Mouse (Mus musculus) ES-CJ7 (cell line): ENCODE data around the gene Abl1.
A peak's percentile ranks its signal among the peaks of the same experiment; 100 is the strongest.

Experiments used
- DNase-seq: peaks from one replicate; pipeline ENCODE4 v3.0.0; 2011; ENCODE audit warnings: low read depth, low spot score

Gene Abl1

DNA sequence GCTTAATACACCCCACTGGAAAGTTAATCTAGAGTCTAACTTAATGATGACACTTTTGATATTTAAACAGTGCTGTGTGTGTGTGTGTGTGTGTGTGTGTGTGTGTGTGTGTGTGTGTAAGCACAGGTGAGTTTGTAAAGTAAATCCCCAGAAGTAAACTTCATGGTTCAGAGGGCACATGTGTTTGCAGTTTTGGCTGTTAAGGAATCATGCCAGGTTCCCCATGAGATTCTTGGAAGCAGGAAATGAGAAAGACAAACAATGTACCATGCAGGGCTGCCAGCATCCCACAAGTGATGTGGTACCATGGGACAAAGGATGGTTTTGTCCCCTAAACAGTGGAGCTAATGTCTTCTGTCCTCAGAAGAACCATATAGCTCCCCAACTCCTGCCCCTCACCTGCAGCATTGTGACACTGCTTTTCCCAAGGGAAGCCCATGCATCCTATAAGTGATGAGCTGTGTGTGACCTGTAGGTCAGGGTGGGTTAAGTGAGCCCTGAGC lies 57.6 kb downstream of the Abl1 start:
- no peak for DNase-seq

DNA sequence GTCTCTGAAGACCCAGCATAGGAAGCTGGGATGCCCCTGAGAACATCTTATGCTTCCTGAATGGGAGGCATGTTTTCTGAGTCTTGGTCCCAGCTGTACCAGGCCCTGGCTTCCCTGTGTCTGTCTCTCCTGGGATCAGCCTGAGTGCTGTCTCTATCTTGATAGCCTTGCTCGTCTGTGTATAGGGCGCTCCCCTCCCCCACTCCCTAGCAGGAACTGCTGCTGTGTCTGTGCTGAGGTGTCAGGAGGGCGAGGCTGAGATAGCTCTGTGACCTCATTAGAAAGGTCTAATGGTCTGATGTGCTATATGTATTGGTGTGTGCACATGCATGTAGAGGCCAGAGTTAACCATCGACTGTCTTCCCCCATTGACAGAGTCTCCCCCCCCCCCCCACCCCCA lies 58.7 kb downstream of the Abl1 start:
- DNase-seq, result peak; percentile 66

DNA sequence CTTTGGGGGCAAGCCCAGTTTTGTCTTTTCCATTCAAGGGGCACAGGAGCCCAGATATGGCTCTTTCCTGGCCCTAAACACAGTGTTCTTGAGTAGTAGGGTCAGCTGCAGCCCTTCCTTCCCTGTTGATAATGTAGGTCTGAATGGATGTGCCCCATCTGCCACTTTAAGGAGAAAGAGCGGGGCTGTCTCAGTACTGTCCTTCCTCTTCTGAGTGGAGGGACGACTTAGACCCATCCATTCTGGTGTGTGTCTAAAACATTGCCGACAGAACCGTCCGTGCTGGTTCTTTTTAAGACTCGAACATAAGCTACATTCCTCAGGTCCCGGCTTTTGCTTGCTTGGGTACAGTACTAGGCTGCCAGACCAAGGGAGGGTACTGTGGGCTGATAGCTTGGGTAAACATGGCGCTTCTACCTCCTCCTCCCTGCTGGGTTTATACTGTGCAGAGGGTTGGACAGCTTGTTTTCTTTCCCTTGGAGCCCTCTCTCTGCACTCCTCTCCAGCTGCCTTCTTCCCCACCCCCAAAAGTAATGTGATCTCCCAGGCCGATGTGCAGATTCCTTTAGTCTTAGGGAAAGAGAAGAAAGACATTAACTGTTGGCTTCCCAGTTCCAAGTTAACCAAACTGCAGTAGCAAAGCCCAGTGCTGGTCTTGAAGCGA lies 61.0 kb downstream of the Abl1 start:
- peak; percentile 60 for DNase-seq

- DNase-seq, result no peak
These were observed 62.0 kb downstream of the Abl1 start for GRCm38 (mm10) chr2:31750133-31750532.

GRCm38 (mm10) chr2:31757472-31757871 lies 69.3 kb downstream of the Abl1 start:
- DNase-seq, result no peak

- peak; percentile 67 for DNase-seq
These were observed 70.8 kb downstream of the Abl1 start for GRCm38 (mm10) chr2:31758966-31759365.

- DNase-seq, result peak; percentile 85
These were observed 71.7 kb downstream of the Abl1 start for GRCm38 (mm10) chr2:31759751-31760460.

- no peak for DNase-seq
These were observed 72.3 kb downstream of the Abl1 start for GRCm38 (mm10) chr2:31760486-31760885.

DNA sequence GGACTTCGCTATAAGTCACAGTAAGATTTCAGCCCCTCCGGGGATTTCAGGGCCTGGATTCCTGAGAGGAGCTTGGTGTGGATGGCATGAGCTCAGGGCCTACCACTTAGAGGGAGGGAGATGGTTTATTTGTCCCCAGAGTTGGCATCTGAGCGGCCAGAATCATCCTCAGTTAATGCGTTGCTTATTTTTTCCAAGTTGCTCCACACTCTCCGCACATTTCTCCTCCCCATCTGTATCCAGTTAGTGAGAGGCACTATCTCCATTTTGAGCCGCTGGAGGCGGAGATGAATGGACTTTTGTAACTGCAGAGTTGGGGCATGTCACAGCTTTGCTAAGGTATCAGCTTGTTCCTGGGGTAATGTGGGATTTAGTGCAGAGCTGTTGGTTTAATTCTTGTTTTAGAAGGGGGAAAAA lies 72.9 kb downstream of the Abl1 start:
- no peak for DNase-seq

DNA sequence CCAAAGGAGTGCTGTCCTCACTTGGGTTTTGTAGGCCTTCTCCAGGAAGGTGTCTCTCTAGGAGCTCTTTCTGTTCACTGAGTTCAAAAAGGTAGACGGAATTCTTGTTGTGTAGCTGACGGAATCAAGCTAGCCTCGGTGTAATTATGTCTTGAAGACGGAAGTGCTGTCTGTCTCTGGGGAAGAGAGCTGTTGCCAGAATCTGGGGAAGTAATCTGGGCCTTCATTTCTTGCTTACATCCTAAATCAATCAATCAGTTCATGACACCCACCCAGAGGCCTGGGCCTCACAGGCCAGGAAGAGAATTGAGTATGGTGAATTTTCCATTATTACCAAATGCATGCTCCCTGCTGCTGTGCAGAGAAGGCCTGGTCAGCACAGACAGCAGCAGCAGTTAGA lies 73.4 kb downstream of the Abl1 start:
- DNase-seq, result no peak

DNA sequence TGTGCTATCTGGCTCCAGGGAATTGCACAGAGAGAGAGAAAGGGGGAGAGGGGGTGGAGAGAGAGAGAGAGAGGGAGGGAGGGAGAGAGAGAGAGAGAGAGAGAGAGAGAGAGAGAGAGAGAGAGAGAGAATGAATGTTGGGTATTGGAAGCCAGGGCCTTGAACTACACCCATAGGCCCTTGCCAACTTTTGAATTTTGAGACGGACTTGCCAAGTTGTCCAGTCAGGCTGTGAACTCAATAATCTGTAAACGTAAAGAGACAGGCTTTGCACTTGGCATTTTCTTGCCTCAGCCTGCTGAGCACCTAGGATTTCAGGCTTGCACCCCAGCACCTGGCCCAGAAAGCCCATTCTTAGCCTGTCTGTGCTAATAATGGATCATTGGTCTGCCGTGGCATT lies 74.0 kb downstream of the Abl1 start:
- DNase-seq, result no peak

- DNase-seq, result peak; percentile 95
These were observed 74.7 kb downstream of the Abl1 start for GRCm38 (mm10) chr2:31762853-31763252.

- no peak for DNase-seq
These were observed 75.1 kb downstream of the Abl1 start for GRCm38 (mm10) chr2:31763271-31763670.

GRCm38 (mm10) chr2:31767104-31767503 lies 78.9 kb downstream of the Abl1 start:
- no peak for DNase-seq

- no peak for DNase-seq
These were observed 79.6 kb downstream of the Abl1 start for GRCm38 (mm10) chr2:31767815-31768214.

DNA sequence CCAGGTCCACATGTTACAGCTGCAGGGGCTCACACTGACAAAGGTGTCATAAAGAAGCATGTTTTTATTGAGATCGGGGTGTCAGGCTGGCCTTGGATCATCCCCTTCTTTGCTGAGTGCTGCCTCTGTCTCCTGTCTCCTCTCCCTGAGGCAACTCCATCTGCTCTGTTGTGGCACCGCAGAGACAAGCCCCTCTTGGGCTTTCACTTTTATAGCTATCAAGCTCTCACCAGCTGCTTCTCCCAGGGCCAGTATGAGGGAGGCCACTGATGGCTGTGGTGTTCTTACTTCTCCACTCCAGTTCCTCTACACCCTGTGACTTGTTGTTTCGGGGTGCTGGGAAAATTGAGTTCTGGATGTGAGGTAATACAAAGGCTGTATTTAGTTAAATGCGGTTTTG lies 80.9 kb downstream of the Abl1 start:
- no peak for DNase-seq

GRCm38 (mm10) chr2:31769631-31770111 lies 81.5 kb downstream of the Abl1 start:
- no peak for DNase-seq

GRCm38 (mm10) chr2:31770781-31771441 lies 82.7 kb downstream of the Abl1 start:
- DNase-seq, result peak; percentile 51

- DNase-seq, result no peak
These were observed 88.3 kb downstream of the Abl1 start for GRCm38 (mm10) chr2:31776479-31776878.

DNA sequence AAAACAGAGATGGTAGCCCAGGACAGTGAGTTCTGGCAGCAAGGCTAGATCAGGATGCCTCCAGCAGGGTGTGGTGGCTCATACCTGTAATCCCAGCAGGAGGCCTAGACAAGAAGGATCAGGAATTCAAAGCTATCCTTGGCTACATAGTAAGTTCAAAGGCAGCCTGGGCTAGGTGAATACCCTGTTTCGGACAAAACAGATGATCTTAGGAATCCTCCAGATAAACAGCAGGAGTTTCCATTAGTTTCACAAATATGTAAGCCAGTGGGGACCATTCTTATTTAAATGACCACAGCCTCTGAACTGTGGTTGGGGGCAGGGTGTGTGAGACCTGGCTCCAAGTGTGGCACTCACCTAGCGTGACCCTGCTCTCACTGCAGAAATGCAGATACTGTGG lies 91.1 kb downstream of the Abl1 start:
- peak; percentile 90 for DNase-seq

- DNase-seq, result no peak
These were observed 94.9 kb downstream of the Abl1 start for GRCm38 (mm10) chr2:31782958-31783602.

GRCm38 (mm10) chr2:31785074-31785473 lies 96.9 kb downstream of the Abl1 start:
- peak; percentile 79 for DNase-seq
